Mouse (Mus musculus) kidney, adult 2 months (tissue): ENCODE results near the gene Ndufaf4.

ENCODE experiments used
- CTCF ChIP-seq: fragments of 200-500 bp; conservative IDR thresholded peaks from 2 replicates; pipeline ENCODE4 v1.5.1; 2011; ENCODE audit warnings: low read depth, mild to moderate bottlenecking, control low read depth, low read length, moderate library complexity, mixed read lengths; ENCODE audit not compliant: insufficient read depth, insufficient read length
- POLR2A ChIP-seq: fragments of 200-500 bp; IDR thresholded peaks from one replicate; pipeline ENCODE4 v1.6.1; 2011; ENCODE audit warnings: low read depth, low read length, control low read depth

GRCm38 (mm10) chr4:24850401-24851325 is 47.2 kb upstream of the Ndufaf4 start, which contains the start of gene Klhl32:
- TF ChIP-seq POLR2A, result no peak
- TF ChIP-seq CTCF, result no peak
